Mouse (Mus musculus): ENCODE results near the gene Mecom. TPM values are rescaled to one million over a fixed set of nuclear protein-coding genes. Genes with fewer than 3 reads are reported as not detected.

Gene Mecom
- total RNA-seq, 1 experiment, result 2.3 TPM

DNA sequence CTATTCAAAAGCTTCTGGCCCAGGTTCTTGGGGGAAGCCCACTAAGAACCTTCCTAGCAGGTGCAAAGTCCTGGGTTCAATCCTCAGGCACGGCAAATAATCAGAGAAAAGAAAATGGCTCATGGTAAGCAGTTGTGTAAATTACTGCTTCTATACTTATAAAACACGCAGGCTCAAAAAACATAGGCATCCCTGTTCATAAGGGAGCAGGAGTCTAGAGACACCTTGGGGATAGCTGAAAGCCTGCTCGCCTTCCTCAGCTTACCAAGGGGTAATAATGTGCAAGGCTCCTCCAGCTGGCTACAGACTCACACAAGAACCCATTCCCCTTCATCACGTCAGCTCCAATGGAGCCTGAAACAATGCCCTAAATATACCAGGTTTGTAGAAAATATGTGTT, 88.2 kb downstream of the Mecom start:
- TF ChIP-seq ZNF384 (IDR thresholded peaks at IDR 0.05; ENCODE audit: low read depth, low read length), result no peak
- no peak for TF ChIP-seq MAFK (IDR thresholded peaks at IDR 0.05; ENCODE audit: insufficient read depth, low read depth, low read length)
- no peak for TF ChIP-seq HCFC1 (IDR thresholded peaks at IDR 0.05; ENCODE audit: borderline replicate concordance, insufficient read depth, low read length)
- TF ChIP-seq ZC3H11A (IDR thresholded peaks at IDR 0.05; ENCODE audit: borderline replicate concordance, low read depth, low read length), result no peak
- TF ChIP-seq CHD2 (IDR thresholded peaks at IDR 0.05; ENCODE audit: low read depth, low read length), result no peak
- H3K4me1 ChIP-seq (ENCODE audit: control insufficient read depth in 2 of 2, insufficient read depth in 2 of 2, low read length in 2 of 2, poor library complexity in 1 of 2), result no peaks in the 10 kb centered on the region
- DNase-seq (ENCODE audit: low read depth, low spot score), result no peak
- H3K27ac ChIP-seq (ENCODE audit: insufficient read depth, low read depth, low read length, poor library complexity, severe bottlenecking), result no peak overlapping the region
- no peak overlapping the region for H3K9ac ChIP-seq (ENCODE audit: insufficient read depth, low read depth, low read length, poor library complexity, severe bottlenecking)
- no peaks in the 10 kb centered on the region for H3K36me3 ChIP-seq (ENCODE audit: control insufficient read depth, insufficient read depth, low read length, poor library complexity, severe bottlenecking)
- no peak overlapping the region for H3K4me3 ChIP-seq (ENCODE audit: insufficient read depth in 1 of 2, low read depth in 1 of 2, low read length in 2 of 2, poor library complexity in 1 of 2, severe bottlenecking in 1 of 2)
- in situ Hi-C loops (cut with MboI; ENCODE audit: low sequenced_read_pairs in 2 of 2, unreplicated experiment in 2 of 2), result no loop called here
- no peaks in the 10 kb centered on the region for H3K9me3 ChIP-seq (ENCODE audit: control insufficient read depth, insufficient read depth, low read depth, low read length)

- in situ Hi-C loops (cut with MboI; ENCODE audit: low sequenced_read_pairs in 2 of 2, unreplicated experiment in 2 of 2), result no loop called here
- H3K27ac ChIP-seq (ENCODE audit: insufficient read depth, low read depth, low read length, poor library complexity, severe bottlenecking), result no peak overlapping the region
- TF ChIP-seq CHD2 (IDR thresholded peaks at IDR 0.05; ENCODE audit: low read depth, low read length), result no peak
- no peak for TF ChIP-seq ZNF384 (IDR thresholded peaks at IDR 0.05; ENCODE audit: low read depth, low read length)
- no peak for TF ChIP-seq ZC3H11A (IDR thresholded peaks at IDR 0.05; ENCODE audit: borderline replicate concordance, low read depth, low read length)
- no peak for TF ChIP-seq HCFC1 (IDR thresholded peaks at IDR 0.05; ENCODE audit: borderline replicate concordance, insufficient read depth, low read length)
- H3K9ac ChIP-seq (ENCODE audit: insufficient read depth, low read depth, low read length, poor library complexity, severe bottlenecking), result no peak overlapping the region
- H3K4me3 ChIP-seq (ENCODE audit: insufficient read depth in 1 of 2, low read depth in 1 of 2, low read length in 2 of 2, poor library complexity in 1 of 2, severe bottlenecking in 1 of 2), result no peak overlapping the region
- H3K4me1 ChIP-seq (ENCODE audit: control insufficient read depth in 2 of 2, insufficient read depth in 2 of 2, low read length in 2 of 2, poor library complexity in 1 of 2), result no peaks in the 10 kb centered on the region
- no peak for DNase-seq (ENCODE audit: low read depth, low spot score)
- no peaks in the 10 kb centered on the region for H3K9me3 ChIP-seq (ENCODE audit: control insufficient read depth, insufficient read depth, low read depth, low read length)
- H3K36me3 ChIP-seq (ENCODE audit: control insufficient read depth, insufficient read depth, low read length, poor library complexity, severe bottlenecking), result no peaks in the 10 kb centered on the region
Measured at GRCm38 (mm10) chr3:30457975-30458678, 89.7 kb downstream of the Mecom start.

GRCm38 (mm10) chr3:30455902-30456301, 91.9 kb downstream of the Mecom start:
- Histone ChIP-seq H3K4me1 (ENCODE audit: control insufficient read depth in 2 of 2, insufficient read depth in 2 of 2, low read length in 2 of 2, poor library complexity in 1 of 2) (no peaks in the 10 kb centered on the region), H3K9ac (ENCODE audit: insufficient read depth, low read depth, low read length, poor library complexity, severe bottlenecking) (no peak overlapping the region), H3K9me3 (ENCODE audit: control insufficient read depth, insufficient read depth, low read depth, low read length) (no peaks in the 10 kb centered on the region), H3K4me3 (ENCODE audit: insufficient read depth in 1 of 2, low read depth in 1 of 2, low read length in 2 of 2, poor library complexity in 1 of 2, severe bottlenecking in 1 of 2) (no peak overlapping the region), H3K36me3 (ENCODE audit: control insufficient read depth, insufficient read depth, low read length, poor library complexity, severe bottlenecking) (no peaks in the 10 kb centered on the region), H3K27ac (ENCODE audit: insufficient read depth, low read depth, low read length, poor library complexity, severe bottlenecking) (no peak overlapping the region)
- no peak for TF ChIP-seq MAFK (IDR thresholded peaks at IDR 0.05; ENCODE audit: insufficient read depth, low read depth, low read length)
- no peak for TF ChIP-seq CHD2 (IDR thresholded peaks at IDR 0.05; ENCODE audit: low read depth, low read length)
- no peak for TF ChIP-seq ZC3H11A (IDR thresholded peaks at IDR 0.05; ENCODE audit: borderline replicate concordance, low read depth, low read length)
- TF ChIP-seq ZNF384 (IDR thresholded peaks at IDR 0.05; ENCODE audit: low read depth, low read length), result no peak
- TF ChIP-seq HCFC1 (IDR thresholded peaks at IDR 0.05; ENCODE audit: borderline replicate concordance, insufficient read depth, low read length), result no peak
- DNase-seq (ENCODE audit: low read depth, low spot score), result no peak
- in situ Hi-C loops (cut with MboI; ENCODE audit: low sequenced_read_pairs in 2 of 2, unreplicated experiment in 2 of 2), result no loop called here

GRCm38 (mm10) chr3:30453546-30454455, 94.0 kb downstream of the Mecom start:
- H3K36me3 ChIP-seq (ENCODE audit: control insufficient read depth, insufficient read depth, low read length, poor library complexity, severe bottlenecking), result no peaks in the 10 kb centered on the region
- H3K4me3 ChIP-seq (ENCODE audit: insufficient read depth in 1 of 2, low read depth in 1 of 2, low read length in 2 of 2, poor library complexity in 1 of 2, severe bottlenecking in 1 of 2), result no peak overlapping the region
- no peak overlapping the region for H3K27ac ChIP-seq (ENCODE audit: insufficient read depth, low read depth, low read length, poor library complexity, severe bottlenecking)
- H3K9me3 ChIP-seq (ENCODE audit: control insufficient read depth, insufficient read depth, low read depth, low read length), result no peaks in the 10 kb centered on the region
- TF ChIP-seq MAFK (IDR thresholded peaks at IDR 0.05; ENCODE audit: insufficient read depth, low read depth, low read length), result no peak
- TF ChIP-seq HCFC1 (IDR thresholded peaks at IDR 0.05; ENCODE audit: borderline replicate concordance, insufficient read depth, low read length), result no peak
- TF ChIP-seq ZC3H11A (IDR thresholded peaks at IDR 0.05; ENCODE audit: borderline replicate concordance, low read depth, low read length), result no peak
- no peak for TF ChIP-seq ZNF384 (IDR thresholded peaks at IDR 0.05; ENCODE audit: low read depth, low read length)
- TF ChIP-seq CHD2 (IDR thresholded peaks at IDR 0.05; ENCODE audit: low read depth, low read length), result no peak
- no peak for DNase-seq (ENCODE audit: low read depth, low spot score)
- H3K9ac ChIP-seq (ENCODE audit: insufficient read depth, low read depth, low read length, poor library complexity, severe bottlenecking), result no peak overlapping the region
- no peaks in the 10 kb centered on the region for H3K4me1 ChIP-seq (ENCODE audit: control insufficient read depth in 2 of 2, insufficient read depth in 2 of 2, low read length in 2 of 2, poor library complexity in 1 of 2)
- in situ Hi-C loops (cut with MboI; ENCODE audit: low sequenced_read_pairs in 2 of 2, unreplicated experiment in 2 of 2), result no loop called here
